Mouse (Mus musculus): Measurements from ENCODE around the gene Ccdc27. TPM values are rescaled to one million over a fixed set of nuclear protein-coding genes. Genes with fewer than 3 reads are reported as not detected.

Gene Ccdc27
- total RNA-seq, 2 experiments from 2014 or later, result not detected

- intact Hi-C loops (cut with DNase I), result no loop called here
- TF ChIP-seq CTCF (IDR thresholded peaks at IDR 0.05), result no peak
- no peak overlapping the region for H3K27ac ChIP-seq
- H3K4me3 ChIP-seq, result no peak overlapping the region
- no peak for DNase-seq
Measured at GRCm38 (mm10) chr4:153980470-153980869, 62.0 kb downstream of the Ccdc27 start.

DNA sequence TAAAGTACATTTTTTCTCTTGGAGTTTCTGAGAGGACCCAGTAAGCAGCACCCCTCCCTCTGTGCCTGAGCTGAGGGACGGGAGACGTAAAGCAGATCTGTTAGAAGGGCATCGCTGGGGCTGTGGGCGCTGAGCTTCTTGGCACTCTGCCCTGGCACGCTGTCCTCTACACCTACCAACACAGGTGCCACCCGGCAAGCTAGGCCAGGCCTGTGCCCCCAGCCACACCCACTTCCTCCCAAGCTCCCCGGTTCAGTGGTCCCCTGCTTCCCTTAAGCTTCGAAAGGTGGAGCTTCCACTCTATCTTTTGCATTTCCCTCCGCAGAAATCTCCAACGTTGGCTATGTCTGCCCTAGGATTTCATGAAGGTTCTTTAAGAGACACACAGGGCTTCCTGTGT, 63.2 kb downstream of the Ccdc27 start:
- Histone ChIP-seq H3K27ac (no peak overlapping the region), H3K4me3 (no peak overlapping the region)
- DNase-seq, result no peak
- intact Hi-C loops (cut with DNase I), result no loop called here
- TF ChIP-seq CTCF (IDR thresholded peaks at IDR 0.05), result no peak

Other genes starting within 250 kb of the Ccdc27 start
- 10 to 100 TPM; 16.6 to 17.9 TPM for gene A430005L14Rik, start 85.4 kb downstream of the Ccdc27 start, total RNA-seq (2021)
- gene Dffb, start 67.6 kb downstream of the Ccdc27 start, total RNA-seq (2021), result 1 to 10 TPM; 1.0 to 2.6 TPM
- 10 to 100 TPM; 28.3 to 30.0 TPM for gene Cep104, start 67.5 kb downstream of the Ccdc27 start, total RNA-seq (2021)
- gene Lrrc47, start 30.9 kb downstream of the Ccdc27 start, total RNA-seq (2021), result 10 to 100 TPM; 24.4 to 29.0 TPM
- 1 to 10 TPM; 2.0 to 2.3 TPM for gene Smim1, start 16.4 kb downstream of the Ccdc27 start, total RNA-seq (2021)
- not detected for gene Trp73, start 97.5 kb upstream of the Ccdc27 start, total RNA-seq (2021)
- gene Wrap73, start 99.7 kb upstream of the Ccdc27 start, total RNA-seq (2021), result 10 to 100 TPM; 10.6 to 10.8 TPM
- gene Tprgl, start 118.0 kb upstream of the Ccdc27 start, total RNA-seq (2021), result 100 to 1,000 TPM in 1 of 2 experiments, 10 to 100 TPM in 1; 86.9 to 109 TPM
- gene Megf6, start 128.1 kb upstream of the Ccdc27 start, total RNA-seq (2021), result under 1 TPM; 0.15 to 0.70 TPM

All from gastrocnemius, adult 2 months (tissue).